Mouse (Mus musculus) bone marrow, adult 2 months (tissue): ENCODE results near the gene Asphd1.

ENCODE experiments used
- CTCF ChIP-seq: fragments of 200-500 bp; IDR thresholded peaks from 2 replicates; pipeline ENCODE4 v1.5.1; 2011; ENCODE audit warnings: low read length, control low read depth; ENCODE audit not compliant: control insufficient read depth, insufficient read depth
- POLR2A ChIP-seq: fragments of 200-500 bp; IDR thresholded peaks from 2 replicates; pipeline ENCODE4 v1.6.1; 2011; ENCODE audit warnings: low read depth, mild to moderate bottlenecking, control low read depth, low read length, borderline replicate concordance; ENCODE audit not compliant: control insufficient read depth

- TF ChIP-seq CTCF (no peak), POLR2A (no peak)
These were observed 10.4 kb upstream of the Asphd1 start for GRCm38 (mm10) chr7:126959780-126960179.
